Mouse (Mus musculus): ENCODE measurements around the gene Apba1. TPM values are rescaled to one million over a fixed set of nuclear protein-coding genes. Genes with fewer than 3 reads are reported as not detected.
A peak's percentile ranks its signal among the peaks of the same experiment; 100 is the strongest.

The Apba1 gene
- total RNA-seq, 1 experiment, result 0.22 TPM

DNA sequence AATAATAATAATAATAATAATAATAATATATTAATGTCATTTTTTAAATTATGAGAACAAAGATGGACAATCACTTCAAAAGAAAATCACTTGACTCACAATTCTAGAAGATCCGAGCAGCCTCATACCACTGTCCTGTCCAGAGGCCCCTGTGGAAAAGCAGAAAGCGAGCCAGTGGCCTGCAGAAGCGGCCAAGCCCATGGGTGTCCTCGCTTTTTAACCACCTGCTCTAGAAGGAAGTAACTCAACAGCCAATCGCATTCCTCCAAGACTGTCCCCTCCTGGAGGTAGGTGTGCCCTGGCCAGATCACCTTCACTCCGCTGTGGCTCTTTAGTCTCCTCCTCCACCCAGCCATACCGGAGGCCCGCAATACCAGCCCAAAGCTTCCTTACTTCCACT is 196.8 kb downstream of the Apba1 start:
- TF ChIP-seq CHD2 (IDR thresholded peaks at IDR 0.05; ENCODE audit: low read depth, low read length) (no peak), HCFC1 (IDR thresholded peaks at IDR 0.05; ENCODE audit: borderline replicate concordance, insufficient read depth, low read length) (no peak), ZNF384 (IDR thresholded peaks at IDR 0.05; ENCODE audit: low read depth, low read length) (no peak), ZC3H11A (IDR thresholded peaks at IDR 0.05; ENCODE audit: borderline replicate concordance, low read depth, low read length) (no peak), MAFK (IDR thresholded peaks at IDR 0.05; ENCODE audit: insufficient read depth, low read depth, low read length) (no peak)
- Histone ChIP-seq H3K4me3 (ENCODE audit: insufficient read depth in 1 of 2, low read depth in 1 of 2, low read length in 2 of 2, poor library complexity in 1 of 2, severe bottlenecking in 1 of 2) (peak overlapping the region; percentile 43 to 72; a peak in 3 of 4 replicates), H3K4me1 (ENCODE audit: control insufficient read depth in 2 of 2, insufficient read depth in 2 of 2, low read length in 2 of 2, poor library complexity in 1 of 2) (peaks cover 2 to 15% of the 10 kb centered on the region in 2 experiments; a peak in 2 of 4 replicates), H3K27ac (ENCODE audit: insufficient read depth, low read depth, low read length, poor library complexity, severe bottlenecking) (no peak overlapping the region), H3K9me3 (ENCODE audit: control insufficient read depth, insufficient read depth, low read depth, low read length) (no peaks in the 10 kb centered on the region), H3K9ac (ENCODE audit: insufficient read depth, low read depth, low read length, poor library complexity, severe bottlenecking) (no peak overlapping the region), H3K36me3 (ENCODE audit: control insufficient read depth, insufficient read depth, low read length, poor library complexity, severe bottlenecking) (no peaks in the 10 kb centered on the region)
- no peak for DNase-seq (ENCODE audit: low read depth, low spot score)
- in situ Hi-C loops (cut with MboI; ENCODE audit: low sequenced_read_pairs in 2 of 2, unreplicated experiment in 2 of 2), result loop anchor here (5.0 to 25.0 kb wide), 2 partner anchors 93 to 368 kb away; no protein-coding TSS in a partner anchor

- peak overlapping the region; percentile 43 to 72 for H3K4me3 ChIP-seq (ENCODE audit: insufficient read depth in 1 of 2, low read depth in 1 of 2, low read length in 2 of 2, poor library complexity in 1 of 2, severe bottlenecking in 1 of 2)
- peak; percentile 70 for DNase-seq (ENCODE audit: low read depth, low spot score)
- TF ChIP-seq MAFK (IDR thresholded peaks at IDR 0.05; ENCODE audit: insufficient read depth, low read depth, low read length) (no peak), ZC3H11A (IDR thresholded peaks at IDR 0.05; ENCODE audit: borderline replicate concordance, low read depth, low read length) (no peak), CHD2 (IDR thresholded peaks at IDR 0.05; ENCODE audit: low read depth, low read length) (no peak), ZNF384 (IDR thresholded peaks at IDR 0.05; ENCODE audit: low read depth, low read length) (peak; percentile 64; the same call in 1 of the 2 replicates), HCFC1 (IDR thresholded peaks at IDR 0.05; ENCODE audit: borderline replicate concordance, insufficient read depth, low read length) (no peak)
- H3K4me1 ChIP-seq (ENCODE audit: control insufficient read depth in 2 of 2, insufficient read depth in 2 of 2, low read length in 2 of 2, poor library complexity in 1 of 2), result peaks cover 2 to 15% of the 10 kb centered on the region in 2 experiments; a peak in 2 of 4 replicates
- H3K36me3 ChIP-seq (ENCODE audit: control insufficient read depth, insufficient read depth, low read length, poor library complexity, severe bottlenecking), result no peaks in the 10 kb centered on the region
- in situ Hi-C loops (cut with MboI; ENCODE audit: low sequenced_read_pairs in 2 of 2, unreplicated experiment in 2 of 2), result loop anchor here (5.0 to 25.0 kb wide), 2 partner anchors 94 to 369 kb away; no protein-coding TSS in a partner anchor
- H3K27ac ChIP-seq (ENCODE audit: insufficient read depth, low read depth, low read length, poor library complexity, severe bottlenecking), result no peak overlapping the region
- no peaks in the 10 kb centered on the region for H3K9me3 ChIP-seq (ENCODE audit: control insufficient read depth, insufficient read depth, low read depth, low read length)
- peak overlapping the region; percentile 36; the same call in 1 of the 2 replicates for H3K9ac ChIP-seq (ENCODE audit: insufficient read depth, low read depth, low read length, poor library complexity, severe bottlenecking)
Measured at GRCm38 (mm10) chr19:23956299-23956975, 197.8 kb downstream of the Apba1 start.

- H3K4me3 ChIP-seq (ENCODE audit: insufficient read depth in 1 of 2, low read depth in 1 of 2, low read length in 2 of 2, poor library complexity in 1 of 2, severe bottlenecking in 1 of 2), result no peak overlapping the region
- peaks cover 2 to 19% of the 10 kb centered on the region in 2 experiments; a peak in 2 of 4 replicates for H3K4me1 ChIP-seq (ENCODE audit: control insufficient read depth in 2 of 2, insufficient read depth in 2 of 2, low read length in 2 of 2, poor library complexity in 1 of 2)
- no peaks in the 10 kb centered on the region for H3K9me3 ChIP-seq (ENCODE audit: control insufficient read depth, insufficient read depth, low read depth, low read length)
- H3K27ac ChIP-seq (ENCODE audit: insufficient read depth, low read depth, low read length, poor library complexity, severe bottlenecking), result no peak overlapping the region
- TF ChIP-seq CHD2 (IDR thresholded peaks at IDR 0.05; ENCODE audit: low read depth, low read length) (no peak), ZC3H11A (IDR thresholded peaks at IDR 0.05; ENCODE audit: borderline replicate concordance, low read depth, low read length) (no peak), ZNF384 (IDR thresholded peaks at IDR 0.05; ENCODE audit: low read depth, low read length) (no peak), MAFK (IDR thresholded peaks at IDR 0.05; ENCODE audit: insufficient read depth, low read depth, low read length) (no peak), HCFC1 (IDR thresholded peaks at IDR 0.05; ENCODE audit: borderline replicate concordance, insufficient read depth, low read length) (no peak)
- H3K36me3 ChIP-seq (ENCODE audit: control insufficient read depth, insufficient read depth, low read length, poor library complexity, severe bottlenecking), result no peaks in the 10 kb centered on the region
- H3K9ac ChIP-seq (ENCODE audit: insufficient read depth, low read depth, low read length, poor library complexity, severe bottlenecking), result no peak overlapping the region
- no peak for DNase-seq (ENCODE audit: low read depth, low spot score)
- in situ Hi-C loops (cut with MboI; ENCODE audit: low sequenced_read_pairs in 2 of 2, unreplicated experiment in 2 of 2), result loop anchor here (5.0 to 25.0 kb wide), 2 partner anchors 95 to 370 kb away; no protein-coding TSS in a partner anchor
Measured at GRCm38 (mm10) chr19:23957563-23957962, 198.9 kb downstream of the Apba1 start.

DNA sequence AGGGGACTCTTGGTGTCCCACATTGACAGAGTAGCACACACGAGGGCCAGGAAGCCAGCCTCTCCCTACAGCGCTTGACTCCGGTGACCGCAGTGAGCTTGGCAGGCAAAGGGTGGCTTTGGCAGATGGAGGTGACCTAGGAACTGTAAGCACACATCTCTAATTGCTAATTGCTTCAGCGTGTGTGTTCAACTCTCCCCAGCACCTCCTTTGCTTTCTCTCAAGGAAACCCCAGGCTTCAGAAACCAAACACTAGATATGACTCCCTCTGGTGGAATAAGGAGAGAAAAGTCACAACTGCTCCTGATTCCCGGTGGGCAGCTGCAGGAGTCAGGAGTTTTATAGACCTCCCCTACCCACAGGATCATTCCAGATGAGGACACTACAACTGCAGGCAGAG is 200.2 kb downstream of the Apba1 start:
- in situ Hi-C loops (cut with MboI; ENCODE audit: low sequenced_read_pairs in 2 of 2, unreplicated experiment in 2 of 2), result loop anchor here (5.0 to 25.0 kb wide), 2 partner anchors 97 to 372 kb away; no protein-coding TSS in a partner anchor
- no peak for DNase-seq (ENCODE audit: low read depth, low spot score)

More for the DNA sequence above, 200.2 kb downstream of the Apba1 start:
- Histone ChIP-seq H3K9ac (ENCODE audit: insufficient read depth, low read depth, low read length, poor library complexity, severe bottlenecking) (no peak overlapping the region), H3K9me3 (ENCODE audit: control insufficient read depth, insufficient read depth, low read depth, low read length) (no peaks in the 10 kb centered on the region), H3K36me3 (ENCODE audit: control insufficient read depth, insufficient read depth, low read length, poor library complexity, severe bottlenecking) (no peaks in the 10 kb centered on the region), H3K4me3 (ENCODE audit: insufficient read depth in 1 of 2, low read depth in 1 of 2, low read length in 2 of 2, poor library complexity in 1 of 2, severe bottlenecking in 1 of 2) (no peak overlapping the region), H3K4me1 (ENCODE audit: control insufficient read depth in 2 of 2, insufficient read depth in 2 of 2, low read length in 2 of 2, poor library complexity in 1 of 2) (peaks cover 2 to 19% of the 10 kb centered on the region in 2 experiments; a peak in 2 of 4 replicates), H3K27ac (ENCODE audit: insufficient read depth, low read depth, low read length, poor library complexity, severe bottlenecking) (no peak overlapping the region)
- no peak for TF ChIP-seq ZC3H11A (IDR thresholded peaks at IDR 0.05; ENCODE audit: borderline replicate concordance, low read depth, low read length)
- TF ChIP-seq ZNF384 (IDR thresholded peaks at IDR 0.05; ENCODE audit: low read depth, low read length), result no peak
- no peak for TF ChIP-seq CHD2 (IDR thresholded peaks at IDR 0.05; ENCODE audit: low read depth, low read length)
- TF ChIP-seq MAFK (IDR thresholded peaks at IDR 0.05; ENCODE audit: insufficient read depth, low read depth, low read length), result no peak
- no peak for TF ChIP-seq HCFC1 (IDR thresholded peaks at IDR 0.05; ENCODE audit: borderline replicate concordance, insufficient read depth, low read length)

Measured in ES-E14 (cell line).